Mouse (Mus musculus) activated CD4-positive, CD25-positive, alpha-beta regulatory T cell, adult 4 months (primary cell): ENCODE results near the gene Wfdc17. TPM values are rescaled to one million over a fixed set of nuclear protein-coding genes. Genes with fewer than 3 reads are reported as not detected.

Source experiments
- ATAC-seq: one replicate; pipeline ENCODE4 v1.8.0; 2017
- polyA plus RNA-seq, 2 experiments: library from polyadenylated mRNA; unstranded; fragments of 100-300 nt; shearing (Covaris generic); gene quantifications; one replicate each; pipeline ENCODE4 v1.2.1; 2017

Wfdc17 gene
- polyA plus RNA-seq = not detected

- no peak for ATAC-seq
Measured at GRCm38 (mm10) chr11:83703705-83704104, at the start of gene Wfdc17. Gene Wfdc17 (plus strand): TSS chr11:83703991.

- ATAC-seq = no peak
Measured at GRCm38 (mm10) chr11:83654606-83655005, 49.2 kb upstream of the Wfdc17 start.

DNA sequence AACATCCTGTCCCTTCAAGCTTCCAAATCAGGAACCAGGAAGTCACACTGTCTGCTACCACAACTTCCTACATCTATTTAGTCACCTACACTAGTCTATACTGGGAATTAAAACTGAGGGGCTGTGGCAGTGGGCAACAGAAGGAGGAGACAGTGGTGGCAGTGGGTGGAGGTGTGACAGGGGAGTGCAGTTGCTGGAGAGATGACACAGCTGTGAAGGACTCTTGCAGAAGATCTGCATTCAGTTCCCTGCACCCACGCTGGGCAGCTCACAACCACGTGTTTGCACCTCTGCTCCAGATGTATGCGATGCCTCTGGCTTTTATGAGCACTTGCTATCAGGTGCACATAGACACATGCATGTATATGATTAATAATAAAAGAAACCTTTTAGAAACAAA, 46.3 kb upstream of the Wfdc17 start:
- no peak for ATAC-seq

- no peak for ATAC-seq
Measured at GRCm38 (mm10) chr11:83658797-83659196, 45.0 kb upstream of the Wfdc17 start.

DNA sequence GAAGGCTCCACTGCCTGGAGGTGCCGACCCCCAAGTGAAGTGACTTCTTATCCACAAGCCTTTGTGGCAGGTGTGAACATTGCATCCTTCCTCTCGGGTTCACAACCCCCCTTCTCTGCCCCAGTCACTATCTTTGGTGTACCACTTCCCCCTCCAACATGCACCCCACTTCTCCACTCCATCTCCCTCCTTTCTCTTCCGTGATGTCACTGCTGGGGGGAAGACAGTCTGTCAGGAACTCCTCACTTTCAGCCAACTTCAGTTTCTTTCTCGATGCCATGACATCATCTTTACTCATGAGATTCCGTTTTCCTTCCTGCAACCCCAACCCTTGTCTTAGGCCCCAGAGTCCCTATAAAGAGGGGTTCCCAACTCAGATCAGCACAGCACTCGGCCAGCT, 41.6 kb upstream of the Wfdc17 start, which contains the start of gene Ccl4:
Gene Ccl4 (plus strand): TSS at position 381 of the 400 bp plus-strand sequence.
- no peak for ATAC-seq

GRCm38 (mm10) chr11:83663532-83663931, 40.3 kb upstream of the Wfdc17 start:
- ATAC-seq = no peak

- no peak for ATAC-seq
Measured at GRCm38 (mm10) chr11:83671743-83672142, 32.0 kb upstream of the Wfdc17 start.

DNA sequence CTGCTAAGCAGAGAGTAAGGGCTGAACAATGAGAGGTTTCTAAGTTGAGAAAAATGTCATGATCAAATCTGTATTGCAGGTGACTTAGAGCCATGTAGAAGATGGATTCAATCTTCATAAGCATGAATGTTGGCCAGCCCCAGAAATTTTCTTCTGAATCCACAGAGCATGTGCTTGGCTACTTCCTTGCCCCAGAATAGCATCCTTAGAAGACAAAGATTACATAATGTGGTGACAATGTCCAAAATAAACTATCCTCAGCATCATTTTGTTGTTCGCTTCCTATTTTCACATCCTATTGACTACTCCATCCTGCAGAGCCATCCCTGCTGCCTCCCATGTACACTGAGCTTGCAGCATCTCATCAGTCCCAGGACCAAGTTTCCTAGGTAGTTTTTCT, 28.1 kb upstream of the Wfdc17 start:
- ATAC-seq = no peak

DNA sequence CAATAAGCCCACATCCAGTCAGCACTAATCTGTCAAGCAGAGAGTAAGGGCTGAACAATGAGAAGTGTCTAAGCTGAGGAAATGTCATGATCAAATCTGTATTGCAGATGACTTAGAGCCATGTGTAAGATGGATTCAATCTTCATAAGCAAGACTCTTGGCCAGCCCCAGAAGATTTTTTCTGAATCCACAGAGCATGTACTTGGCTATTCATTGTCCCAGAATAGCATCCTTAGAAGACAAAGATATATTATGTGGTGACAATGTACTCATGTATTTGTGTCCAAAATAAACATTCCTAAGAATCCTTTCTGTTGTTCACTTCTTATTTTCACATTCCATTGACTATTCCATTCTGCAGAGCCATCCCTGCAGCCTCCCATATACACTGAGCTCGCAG, 13.9 kb upstream of the Wfdc17 start:
- ATAC-seq = no peak

DNA sequence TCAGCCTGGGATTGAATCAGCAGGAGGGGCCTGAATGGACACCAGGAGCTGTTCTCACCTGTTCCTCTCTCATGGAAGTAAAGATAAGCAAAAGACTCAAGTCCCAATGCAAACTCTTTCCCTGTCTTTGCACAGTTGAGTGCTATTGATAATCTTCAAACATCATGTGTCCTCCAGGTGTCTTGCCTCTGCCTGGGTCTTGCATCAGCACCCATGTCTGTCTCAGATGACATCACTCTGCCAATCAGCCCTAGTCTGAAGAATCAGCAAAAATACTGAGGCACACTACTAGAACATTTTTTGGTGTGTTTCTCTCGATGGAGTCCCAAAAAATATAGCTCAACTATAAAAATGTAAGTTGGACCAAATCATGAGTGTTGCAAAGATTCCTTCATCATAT, 11.8 kb upstream of the Wfdc17 start:
- ATAC-seq = no peak

GRCm38 (mm10) chr11:83708715-83709114, 4.9 kb downstream of the Wfdc17 start, which contains the start of gene Wfdc18:
Gene Wfdc18 (plus strand): TSS chr11:83709015.
- no peak for ATAC-seq

DNA sequence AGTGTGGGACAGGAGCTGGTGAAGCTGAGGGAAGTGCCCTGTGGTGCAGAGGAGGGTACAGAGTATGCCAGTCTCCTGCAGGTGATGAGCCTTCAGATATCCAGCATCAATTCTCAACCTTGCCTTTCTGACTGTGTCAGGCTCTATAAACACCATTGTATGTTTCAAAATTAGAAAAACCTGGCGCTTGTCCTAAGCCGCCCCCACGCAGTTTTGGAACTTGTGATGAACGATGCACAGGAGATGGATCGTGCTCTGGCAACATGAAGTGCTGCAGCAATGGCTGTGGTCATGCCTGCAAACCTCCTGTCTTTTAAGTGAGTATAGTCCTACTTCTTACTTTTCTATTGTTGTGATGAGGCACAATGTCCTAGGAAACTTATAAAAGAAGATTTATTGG, 5.9 kb downstream of the Wfdc17 start:
- ATAC-seq = no peak

- ATAC-seq = no peak
Measured at GRCm38 (mm10) chr11:83712671-83713070, 8.9 kb downstream of the Wfdc17 start.

- no peak for ATAC-seq
Measured at GRCm38 (mm10) chr11:83713925-83714324, 10.1 kb downstream of the Wfdc17 start.

GRCm38 (mm10) chr11:83717042-83717665, 13.4 kb downstream of the Wfdc17 start:
- ATAC-seq = no peak

- no peak for ATAC-seq
Measured at GRCm38 (mm10) chr11:83720766-83721165, 17.0 kb downstream of the Wfdc17 start.

DNA sequence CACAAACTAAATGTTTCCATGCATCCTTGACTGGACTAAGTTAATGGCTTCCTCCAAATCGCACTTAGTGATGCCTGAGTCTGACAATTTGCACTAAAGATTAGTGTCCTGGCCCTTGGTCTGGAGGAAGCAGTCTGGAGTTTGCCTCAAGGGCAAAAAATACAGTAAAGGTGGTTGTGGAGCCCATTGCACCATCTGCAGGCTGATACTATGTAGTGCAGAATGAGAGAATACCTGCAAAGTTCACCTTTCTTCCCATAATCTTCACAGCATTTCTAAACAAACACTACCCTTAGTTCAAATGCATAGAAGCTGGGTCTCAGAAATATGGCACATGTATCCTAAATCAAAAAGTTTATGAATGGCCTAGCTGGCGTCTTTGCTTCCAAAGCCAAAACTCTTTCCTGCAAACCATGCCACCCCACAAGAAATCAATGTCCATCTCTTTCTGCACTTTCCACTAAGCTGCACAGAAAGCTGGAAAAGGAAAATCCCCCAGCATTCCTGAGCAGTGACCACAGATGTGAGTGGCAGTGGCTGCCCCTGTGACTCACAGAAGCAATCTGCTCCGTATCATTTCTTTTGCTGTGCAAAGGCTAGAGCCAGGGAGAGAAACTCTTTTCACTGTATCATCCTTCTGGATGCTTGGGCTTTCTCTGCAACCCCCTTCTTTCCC, 25.1 kb downstream of the Wfdc17 start:
- no peak for ATAC-seq

- ATAC-seq = no peak
Measured at GRCm38 (mm10) chr11:83731116-83731515, 27.3 kb downstream of the Wfdc17 start.

- ATAC-seq = no peak
Measured at GRCm38 (mm10) chr11:83733071-83733640, 29.4 kb downstream of the Wfdc17 start.

GRCm38 (mm10) chr11:83734215-83734614, 30.4 kb downstream of the Wfdc17 start:
- ATAC-seq = no peak

- no peak for ATAC-seq
Measured at GRCm38 (mm10) chr11:83735881-83736280, 32.1 kb downstream of the Wfdc17 start.

DNA sequence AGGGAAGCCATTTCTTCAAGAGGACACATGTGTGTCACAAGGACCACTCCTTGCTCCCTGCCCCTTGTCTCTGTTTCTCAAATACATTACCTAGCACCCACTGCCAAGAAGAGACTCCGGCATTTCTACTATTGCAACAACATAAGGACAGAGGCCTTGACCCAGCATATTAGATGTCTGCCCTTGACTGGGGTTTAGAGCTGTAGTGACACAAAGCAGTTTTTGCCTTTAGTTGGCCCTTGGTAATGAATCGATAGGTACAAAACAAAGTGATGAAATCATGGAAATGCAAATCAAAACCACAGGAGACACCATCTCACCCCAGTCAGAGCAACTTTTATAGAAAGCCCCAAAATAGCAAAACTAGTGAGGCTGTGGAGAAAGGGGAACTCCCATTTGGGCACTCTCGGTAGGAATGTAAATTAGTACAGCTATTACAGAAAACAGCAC, 33.3 kb downstream of the Wfdc17 start:
- ATAC-seq = peak; percentile 86

- ATAC-seq = no peak
Measured at GRCm38 (mm10) chr11:83739241-83739640, 35.5 kb downstream of the Wfdc17 start.

GRCm38 (mm10) chr11:83740443-83740991, 36.7 kb downstream of the Wfdc17 start:
- no peak for ATAC-seq
